ENCODE assay signal across 14 mouse cellular contexts in the genomic region with DNA sequence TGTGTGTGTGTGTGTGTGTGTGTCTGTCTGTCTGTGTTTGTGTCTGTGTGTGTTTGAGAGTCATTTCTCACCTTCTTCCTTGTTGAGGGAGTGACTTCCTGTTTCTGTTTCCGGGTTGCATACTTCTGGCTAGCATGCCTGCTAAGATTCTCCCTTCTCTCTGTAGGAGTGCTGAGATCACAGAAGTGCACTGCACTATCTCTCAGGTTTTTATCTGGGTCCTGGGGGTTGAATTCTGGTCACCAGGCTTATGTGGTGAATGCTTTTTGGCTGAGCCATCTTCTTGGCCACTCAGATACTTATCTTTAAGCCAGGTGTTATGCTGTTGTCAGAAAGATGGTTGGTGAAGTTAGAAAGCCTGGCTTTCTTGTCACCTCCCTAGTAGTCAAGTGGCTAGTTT. TPM values are rescaled to one million over a fixed set of nuclear protein-coding genes. Genes with fewer than 3 reads are reported as not detected.
DNase-seq lines count a peak whose midpoint lies in the region; ATAC-seq and TF ChIP-seq lines count a peak whose summit lies in the region.
"Had no signal": no experiment of that assay in that cellular context is flagged by ENCODE, and none has a peak within 500 bp of the region (broad histone marks: within the 10 kb centered on the region; RNA-seq: fewer than 3 reads in every experiment).

No protein-coding gene starts in this region.

- intact Hi-C loops in left cerebral cortex, adult 2 months (cut with DNase I): no loop called here

- no peak overlapping the region for H3K27ac ChIP-seq in left cerebral cortex, adult 2 months
- H3K27ac ChIP-seq: heart, embryonic 13.5 days; hindbrain, embryonic 12.5 days had no signal

- DNase-seq in 416B (ENCODE audit: low read depth): peak; percentile 35
- peak; percentile 64 for DNase-seq in A20 (ENCODE audit: low read depth, low spot score)
- peak; percentile 67 for DNase-seq in naive thymus-derived CD4-positive, alpha-beta T cell, adult 2 months (ENCODE audit: low read depth)
- DNase-seq in adrenal gland, adult 2 months: no peak
- DNase-seq in adrenal gland, postnatal 4 days (ENCODE audit: low spot score in 2 of 2): no peak
- DNase-seq in left cerebral cortex, adult 2 months (ENCODE audit: extremely low spot score in 1 of 2, low spot score in 2 of 2): no peak
- DNase-seq: adrenal gland, adult 8-10 months; gastrocnemius, postnatal 36 days; kidney, adult 9 months; retina, postnatal 1 day had no signal

- no peak for TF ChIP-seq CTCF in left cerebral cortex, adult 2 months (IDR thresholded peaks at IDR 0.05)

- ATAC-seq in activated CD4-positive, CD25-positive, alpha-beta regulatory T cell, adult 4 months: peak; percentile 91
- ATAC-seq: forebrain, embryonic 16.5 days had no signal

- H3K4me3 ChIP-seq in left cerebral cortex, adult 2 months: no peak overlapping the region
- H3K4me3 ChIP-seq: heart, embryonic 13.5 days; hindbrain, embryonic 12.5 days had no signal

RNA-seq across cellular contexts. Expression of a gene that starts 11.0 kb away (rescaled TPM):
- polyA plus RNA-seq in activated CD4-positive, CD25-positive, alpha-beta regulatory T cell, adult 4 months (2017; shearing (Covaris generic)): 100 to 1,000 TPM; 164 to 180 TPM
- total RNA-seq in adrenal gland, adult 2 months (2021): 100 to 1,000 TPM; 116 to 135 TPM
- polyA plus RNA-seq in adrenal gland, adult 2 months (2012; rRNA removed): 0.48 and 0.77 TPM in 2 replicates
- 100 to 1,000 TPM; 175 to 177 TPM for total RNA-seq in adrenal gland, postnatal 4 days (2021)
- total RNA-seq in left cerebral cortex, adult 2 months (2021): 100 to 1,000 TPM; 110 to 118 TPM

Comparison
In these comparisons a context has a peak if more than half of its experiments do, and no peak if none do; other contexts are left out.
1. DNase-seq: peak in 416B (single experiment), A20 (single experiment) and naive thymus-derived CD4-positive, alpha-beta T cell, adult 2 months (single experiment); none in adrenal gland, adult 2 months (single experiment), adrenal gland, postnatal 4 days (0 of 2) and left cerebral cortex, adult 2 months (0 of 2).